Mouse (Mus musculus) bone marrow macrophage, adult 2 months (primary cell): ENCODE results near the gene Wtip.

Experiments used
- CTCF ChIP-seq: IDR thresholded peaks from 2 replicates; pipeline ENCODE4 v1.5.1; 2012; ENCODE audit warnings: low read depth, mild to moderate bottlenecking, low read length, moderate library complexity
- POLR2A ChIP-seq: IDR thresholded peaks from 2 replicates; pipeline ENCODE4 v1.6.1; 2012; ENCODE audit warnings: mild to moderate bottlenecking, low read depth, low read length, borderline replicate concordance

GRCm38 (mm10) chr7:34094911-34095481, 38.1 kb downstream of the Wtip start, which contains the start of gene Scgb1b30:
- TF ChIP-seq POLR2A (no peak), CTCF (no peak)
